Mouse (Mus musculus) limb, embryonic 14.5 days (tissue): ENCODE results near the gene Gm42417. TPM values are rescaled to one million over a fixed set of nuclear protein-coding genes. Genes with fewer than 3 reads are reported as not detected.

Experiments
- ATAC-seq: fragments of 200-750 bp; cut with Nextera tagmentation; 2 replicates; pipeline ENCODE4 v1.8.0; 2017; ENCODE audit warnings: low read depth, moderate number of reproducible peaks, moderate TSS enrichment; ENCODE audit not compliant: low FRiP score
- DNase-seq: peaks from one replicate; pipeline ENCODE4 v3.0.0-alpha.2; 2015; ENCODE audit warnings: low spot score
- H3K27ac ChIP-seq: fragments of 300-500 bp; sonication (generic); replicated peaks from 2 replicates; pipeline ENCODE4 v1.5.1; 2014; ENCODE audit warnings: low read depth, mild to moderate bottlenecking, low read length, moderate library complexity, mixed read lengths
- H3K27me3 ChIP-seq: fragments of 300-500 bp; sonication (generic); 2 replicates; pipeline ENCODE4 v1.6.1; 2014; ENCODE audit warnings: low read length, mixed read lengths; ENCODE audit not compliant: control insufficient read depth, insufficient read depth
- H3K36me3 ChIP-seq: fragments of 300-500 bp; sonication (generic); 2 replicates; pipeline ENCODE4 v1.6.1; 2014; ENCODE audit warnings: mild to moderate bottlenecking, low read length, moderate library complexity, mixed read lengths; ENCODE audit not compliant: control insufficient read depth, insufficient read depth
- H3K4me1 ChIP-seq: fragments of 300-500 bp; sonication (generic); 2 replicates; pipeline ENCODE4 v1.6.1; 2014; ENCODE audit warnings: antibody characterized with exemption, low read length, mixed read lengths; ENCODE audit not compliant: control insufficient read depth, insufficient read depth
- H3K4me2 ChIP-seq: fragments of 300-500 bp; sonication (generic); replicated peaks from 2 replicates; pipeline ENCODE4 v1.6.1; 2014; ENCODE audit warnings: low read depth, mild to moderate bottlenecking, low read length, moderate library complexity; ENCODE audit not compliant: severe bottlenecking
- H3K4me3 ChIP-seq: fragments of 300-500 bp; sonication (generic); replicated peaks from 2 replicates; pipeline ENCODE4 v1.5.1; 2014; ENCODE audit warnings: low read length
- H3K9ac ChIP-seq: fragments of 300-500 bp; sonication (generic); 2 replicates; pipeline ENCODE4 v1.6.1; 2014; ENCODE audit warnings: mild to moderate bottlenecking, low read depth, low read length, moderate library complexity; ENCODE audit not compliant: severe bottlenecking
- H3K9me3 ChIP-seq: fragments of 300-500 bp; sonication (generic); 2 replicates; pipeline ENCODE4 v1.6.1; 2016; ENCODE audit warnings: low read length; ENCODE audit not compliant: control insufficient read depth
- POLR2A ChIP-seq: fragments of 200-500 bp; IDR thresholded peaks from 2 replicates; pipeline ENCODE4 v1.8.0; 2012; ENCODE audit warnings: inconsistent platforms, mild to moderate bottlenecking, moderate library complexity, borderline replicate concordance; ENCODE audit not compliant: insufficient read depth, insufficient read length; ENCODE audit errors: extremely low read depth
- WGBS: fragments of 180-500 bp; shearing (Covaris S2); extraction: QIAGEN DNeasy Blood & Tissue Kit; methylation state at CpG from one replicate; pipeline ENCODE4 v1.1.7; 2014; 5-methylcytosine and 5-hydroxymethylcytosine counted together
- polyA plus RNA-seq, 2 experiments: library from polyadenylated mRNA; depleted of rRNA in 1 of 2; stranded (reverse) in 1 of 2; unstranded in 1 of 2; fragments of >200 nt; fragmentation: Nextera tagmentation in 1 of 2; extraction: Ambion mirVana in 1 of 2; gene quantifications; 2 replicates each; pipeline versions ENCODE4 v1.2.1 to v1.2.3; 2012 to 2014

The Gm42417 gene
- polyA plus RNA-seq, 2 experiments = 0.47 TPM; not detected in 1

- Histone ChIP-seq H3K4me3 (peak overlapping the region; percentile 18), H3K4me1 (peaks cover 27% of the 10 kb centered on the region), H3K36me3 (no peaks in the 10 kb centered on the region), H3K4me2 (peak overlapping the region; percentile 41), H3K9me3 (no peaks in the 10 kb centered on the region), H3K27ac (peak overlapping the region; percentile 82), H3K9ac (peak overlapping the region; percentile 41; the same call in 1 of the 2 replicates), H3K27me3 (no peaks in the 10 kb centered on the region)
- peak; percentile 94 for ATAC-seq
- TF ChIP-seq POLR2A = no peak
- 0% methylated on average over 17 of the region's 17 CpGs for WGBS
- peak; percentile 81 for DNase-seq
Measured at GRCm38 (mm10) chr1:36580384-36581207, 41.4 kb upstream of the Gm42417 start.

GRCm38 (mm10) chr1:36579974-36580383 lies 40.8 kb upstream of the Gm42417 start:
- Histone ChIP-seq H3K36me3 (no peaks in the 10 kb centered on the region), H3K4me2 (peak overlapping the region; percentile 41), H3K27ac (peak overlapping the region; percentile 82), H3K27me3 (no peaks in the 10 kb centered on the region), H3K9ac (peak overlapping the region; percentile 41; the same call in 1 of the 2 replicates), H3K4me1 (peaks cover 27% of the 10 kb centered on the region), H3K4me3 (peak overlapping the region; percentile 18; the same call in 1 of the 2 replicates), H3K9me3 (no peaks in the 10 kb centered on the region)
- WGBS = 25% methylated on average over 6 of the region's 6 CpGs
- ATAC-seq = peak; percentile 60
- no peak for DNase-seq
- no peak for TF ChIP-seq POLR2A

- H3K27ac ChIP-seq = no peak overlapping the region
- H3K27me3 ChIP-seq = no peaks in the 10 kb centered on the region
- H3K36me3 ChIP-seq = no peaks in the 10 kb centered on the region
- TF ChIP-seq POLR2A = no peak
- no peak overlapping the region for H3K4me2 ChIP-seq
- no peak overlapping the region for H3K4me3 ChIP-seq
- no peaks in the 10 kb centered on the region for H3K9me3 ChIP-seq
- H3K9ac ChIP-seq = no peak overlapping the region
- DNase-seq (no peak), ATAC-seq (no peak)
- peaks cover 36% of the 10 kb centered on the region for H3K4me1 ChIP-seq
- 28% methylated on average over 4 of the region's 6 CpGs for WGBS
Measured at GRCm38 (mm10) chr1:36576991-36577675, 37.9 kb upstream of the Gm42417 start.

GRCm38 (mm10) chr1:36575347-36575746 lies 36.1 kb upstream of the Gm42417 start:
- DNase-seq (no peak), ATAC-seq (no peak)
- 57% methylated on average over 6 of the region's 6 CpGs for WGBS
- Histone ChIP-seq H3K27ac (no peak overlapping the region), H3K36me3 (no peaks in the 10 kb centered on the region), H3K27me3 (no peaks in the 10 kb centered on the region), H3K9me3 (no peaks in the 10 kb centered on the region), H3K4me2 (no peak overlapping the region), H3K4me1 (peaks cover 26% of the 10 kb centered on the region), H3K4me3 (no peak overlapping the region), H3K9ac (no peak overlapping the region)
- TF ChIP-seq POLR2A = no peak

GRCm38 (mm10) chr1:36574196-36574955 lies 35.1 kb upstream of the Gm42417 start:
- Histone ChIP-seq H3K27me3 (no peaks in the 10 kb centered on the region), H3K4me2 (no peak overlapping the region), H3K9ac (no peak overlapping the region), H3K4me3 (no peak overlapping the region), H3K27ac (no peak overlapping the region), H3K36me3 (no peaks in the 10 kb centered on the region), H3K4me1 (peaks cover 16% of the 10 kb centered on the region), H3K9me3 (no peaks in the 10 kb centered on the region)
- no peak for ATAC-seq
- no peak for TF ChIP-seq POLR2A
- 70% methylated on average over 5 of the region's 5 CpGs for WGBS
- no peak for DNase-seq
